Mouse (Mus musculus) mesoderm, embryonic 11.5 days (tissue): Measurements from ENCODE around the gene Ank2.

ENCODE experiments used
- DNase-seq: peaks from one replicate; pipeline ENCODE4 v3.0.0-alpha.2; 2012; ENCODE audit warnings: low read depth, low spot score

Gene Ank2

GRCm38 (mm10) chr3:126903543-126903942 is 595.6 kb downstream of the Ank2 start:
- DNase-seq: peak; percentile 69

- DNase-seq: no peak
These were observed 612.5 kb downstream of the Ank2 start for GRCm38 (mm10) chr3:126886644-126887043.

GRCm38 (mm10) chr3:126886090-126886489 is 613.1 kb downstream of the Ank2 start:
- DNase-seq: no peak

GRCm38 (mm10) chr3:126878233-126878632 is 620.9 kb downstream of the Ank2 start:
- DNase-seq: no peak
